Mouse (Mus musculus) erythroblast, embryonic 14.5 days (primary cell): ENCODE measurements at regions not wholly inside any gene's neighbourhood (a gene's known extent, or its start where the extent isn't known, plus 50 kb on each side); places are given as distances from the start of the nearest gene placed in this dataset.

Experiments
- H3K27me3 ChIP-seq: 2 replicates; pipeline ENCODE4 v1.6.1; 2012; ENCODE audit warnings: inconsistent platforms; ENCODE audit not compliant: control insufficient read depth
- H3K36me3 ChIP-seq: 2 replicates; pipeline ENCODE4 v1.6.1; 2012; ENCODE audit warnings: mild to moderate bottlenecking, inconsistent platforms; ENCODE audit not compliant: control insufficient read depth
- H3K4me1 ChIP-seq: 2 replicates; pipeline ENCODE4 v1.6.1; 2012; ENCODE audit warnings: inconsistent platforms; ENCODE audit not compliant: control insufficient read depth
- H3K4me3 ChIP-seq: replicated peaks from 2 replicates; pipeline ENCODE3; 2012; ENCODE audit warnings: moderate library complexity, mild to moderate bottlenecking, inconsistent platforms
- H3K9me3 ChIP-seq: 2 replicates; pipeline ENCODE4 v1.6.1; 2012; ENCODE audit warnings: low read length, inconsistent platforms, mixed read lengths; ENCODE audit not compliant: control insufficient read depth
- GATA1 ChIP-seq: IDR thresholded peaks from 2 replicates; pipeline ENCODE4 v1.6.1; 2012; ENCODE audit warnings: low read length, inconsistent platforms, mixed read lengths
- TAL1 ChIP-seq: IDR thresholded peaks from 3 replicates; pipeline ENCODE4 v1.6.1; 2012; ENCODE audit warnings: low read length, inconsistent platforms, mixed read lengths

GRCm38 (mm10) chr5:75862630-75862991, 115.6 kb downstream of the Kdr start:
- Histone ChIP-seq H3K36me3 (no peaks in the 10 kb centered on the region), H3K27me3 (no peaks in the 10 kb centered on the region; the same call in 1 of the 2 replicates), H3K4me1 (peaks cover 5% of the 10 kb centered on the region), H3K9me3 (no peaks in the 10 kb centered on the region), H3K4me3 (no peak overlapping the region)
- no peak for TF ChIP-seq GATA1
- TF ChIP-seq TAL1, result no peak

- H3K36me3 ChIP-seq, result no peaks in the 10 kb centered on the region
- peaks cover 9% of the 10 kb centered on the region for H3K4me1 ChIP-seq
- no peaks in the 10 kb centered on the region for H3K9me3 ChIP-seq
- no peak overlapping the region for H3K4me3 ChIP-seq
- no peaks in the 10 kb centered on the region; the same call in 1 of the 2 replicates for H3K27me3 ChIP-seq
- no peak for TF ChIP-seq TAL1
Observed at GRCm38 (mm10) chr5:75861916-75862629, 116.2 kb downstream of the Kdr start.

- no peak for TF ChIP-seq GATA1
- no peak for TF ChIP-seq TAL1
- Histone ChIP-seq H3K4me1 (peaks cover 20% of the 10 kb centered on the region), H3K36me3 (no peaks in the 10 kb centered on the region), H3K4me3 (no peak overlapping the region), H3K9me3 (no peaks in the 10 kb centered on the region), H3K27me3 (no peaks in the 10 kb centered on the region; the same call in 1 of the 2 replicates)
Observed at GRCm38 (mm10) chr5:75859316-75859836, 118.9 kb downstream of the Kdr start.

- no peak for TF ChIP-seq GATA1
- no peak for TF ChIP-seq TAL1
- Histone ChIP-seq H3K4me1 (peaks cover 2% of the 10 kb centered on the region), H3K36me3 (no peaks in the 10 kb centered on the region), H3K4me3 (no peak overlapping the region), H3K27me3 (no peaks in the 10 kb centered on the region), H3K9me3 (no peaks in the 10 kb centered on the region)
Observed at GRCm38 (mm10) chr5:75850855-75851254, 127.4 kb downstream of the Kdr start.

- Histone ChIP-seq H3K9me3 (no peaks in the 10 kb centered on the region), H3K27me3 (no peaks in the 10 kb centered on the region), H3K4me3 (no peak overlapping the region), H3K4me1 (no peaks in the 10 kb centered on the region), H3K36me3 (no peaks in the 10 kb centered on the region)
- no peak for TF ChIP-seq GATA1
- TF ChIP-seq TAL1, result no peak
Observed at GRCm38 (mm10) chr5:75847966-75848365, 130.3 kb downstream of the Kdr start.

GRCm38 (mm10) chr5:75847341-75847740, 130.9 kb downstream of the Kdr start:
- TF ChIP-seq GATA1, result no peak
- TF ChIP-seq TAL1, result no peak
- Histone ChIP-seq H3K9me3 (no peaks in the 10 kb centered on the region), H3K4me3 (no peak overlapping the region), H3K4me1 (no peaks in the 10 kb centered on the region), H3K27me3 (no peaks in the 10 kb centered on the region), H3K36me3 (no peaks in the 10 kb centered on the region)

- no peaks in the 10 kb centered on the region for H3K27me3 ChIP-seq
- no peak overlapping the region for H3K4me3 ChIP-seq
- no peaks in the 10 kb centered on the region for H3K9me3 ChIP-seq
- H3K36me3 ChIP-seq, result no peaks in the 10 kb centered on the region
- TF ChIP-seq GATA1 (no peak), TAL1 (no peak)
- H3K4me1 ChIP-seq, result no peaks in the 10 kb centered on the region
Observed at GRCm38 (mm10) chr5:75846016-75846415, 132.2 kb downstream of the Kdr start.

- Histone ChIP-seq H3K4me3 (no peak overlapping the region), H3K4me1 (no peaks in the 10 kb centered on the region), H3K36me3 (no peaks in the 10 kb centered on the region), H3K9me3 (no peaks in the 10 kb centered on the region), H3K27me3 (no peaks in the 10 kb centered on the region)
- TF ChIP-seq GATA1 (no peak), TAL1 (no peak)
Observed at GRCm38 (mm10) chr5:75843807-75844206, 134.5 kb downstream of the Kdr start.

GRCm38 (mm10) chr5:75840421-75840820, 137.8 kb downstream of the Kdr start:
- TF ChIP-seq TAL1 (no peak), GATA1 (no peak)
- Histone ChIP-seq H3K36me3 (no peaks in the 10 kb centered on the region), H3K4me3 (no peak overlapping the region), H3K27me3 (peaks cover 11% of the 10 kb centered on the region), H3K4me1 (peaks cover 2% of the 10 kb centered on the region), H3K9me3 (no peaks in the 10 kb centered on the region)
